Comparison of ENCODE assay signal across 9 mouse cellular contexts in the genomic region with DNA sequence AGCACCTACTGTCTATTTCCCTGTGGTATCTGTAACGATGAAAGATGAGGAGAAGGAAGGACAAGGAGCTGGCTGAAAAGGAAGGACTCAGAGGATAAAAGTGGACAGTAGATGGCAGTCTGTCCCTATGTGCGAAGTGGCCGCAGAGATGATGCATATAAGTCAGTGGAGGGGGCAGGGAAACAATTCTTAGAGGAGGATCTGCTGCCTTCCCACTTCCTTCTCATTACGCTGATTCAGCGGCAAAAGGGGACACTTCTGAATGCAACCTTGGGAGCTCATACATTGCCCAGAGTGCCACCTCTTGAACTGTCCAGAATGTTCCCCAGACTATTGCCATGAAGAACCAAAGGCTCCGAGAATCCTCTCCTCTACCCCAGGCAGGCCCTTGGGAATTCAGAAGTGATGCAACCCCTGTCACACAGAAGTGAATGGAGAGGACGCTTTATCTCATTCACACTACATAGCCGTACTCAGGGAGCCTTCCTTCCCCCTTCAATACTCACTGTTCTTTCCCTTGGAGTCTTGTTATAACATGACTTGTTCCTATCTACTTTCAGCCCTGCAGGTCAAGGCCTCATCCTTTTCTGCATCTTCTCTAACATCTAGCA. TPM values are rescaled to one million over a fixed set of nuclear protein-coding genes. Genes with fewer than 3 reads are reported as not detected.
DNase-seq lines count a peak whose midpoint lies in the region; ATAC-seq and TF ChIP-seq lines count a peak whose summit lies in the region.
"Had no signal": no experiment of that assay in that cellular context is flagged by ENCODE, and none has a peak within 500 bp of the region (broad histone marks: within the 10 kb centered on the region; RNA-seq: fewer than 3 reads in every experiment).

No protein-coding gene starts in this region.

- peak; percentile 86 for TF ChIP-seq CTCF in intestine, postnatal 0 days (IDR thresholded peaks at IDR 0.05; ENCODE audit: low read depth)

- H3K9ac ChIP-seq in intestine, postnatal 0 days (ENCODE audit: low read depth, low read length) = no peak overlapping the region
- H3K9ac ChIP-seq: neural tube, embryonic 13.5 days had no signal

- 29% methylated on average over 8 of the region's 8 CpGs for WGBS in intestine, postnatal 0 days

- H3K9me3 ChIP-seq in intestine, postnatal 0 days (ENCODE audit: control insufficient read depth) = no peaks in the 10 kb centered on the region

- no peaks in the 10 kb centered on the region for H3K36me3 ChIP-seq in intestine, postnatal 0 days (ENCODE audit: control insufficient read depth, insufficient read depth)
- H3K36me3 ChIP-seq: neural tube, embryonic 13.5 days had no signal

- ATAC-seq in intestine, postnatal 0 days = no peak

- H3K4me1 ChIP-seq in intestine, postnatal 0 days (replicated peaks; ENCODE audit: control insufficient read depth, insufficient read depth, low read length) = no peaks in the 10 kb centered on the region
- H3K4me1 ChIP-seq: neural tube, embryonic 13.5 days had no signal

- no peaks in the 10 kb centered on the region for H3K27me3 ChIP-seq in intestine, postnatal 0 days (replicated peaks; ENCODE audit: control insufficient read depth, insufficient read depth, low read length)
- H3K27me3 ChIP-seq: neural tube, embryonic 13.5 days had no signal

- H3K4me3 ChIP-seq in intestine, postnatal 0 days (ENCODE audit: low read depth, low read length) = no peak overlapping the region
- H3K4me3 ChIP-seq: neural tube, embryonic 13.5 days had no signal

- no peak overlapping the region for H3K27ac ChIP-seq in intestine, postnatal 0 days (ENCODE audit: low read depth, low read length)
- H3K27ac ChIP-seq: neural tube, embryonic 13.5 days had no signal

- DNase-seq in adrenal gland, adult (ENCODE audit: inconsistent age in 2 of 2, low spot score in 1 of 2) = peak; percentile 32 to 83
- no peak for DNase-seq in adrenal gland, postnatal 25 days
- DNase-seq in right cerebral cortex, adult 18-20 months = peak; percentile 35
- no peak for DNase-seq in right cerebral cortex, postnatal 14 days
- DNase-seq in retina, adult 2 months (ENCODE audit: low read depth, low spot score) = peak; percentile 30
- no peak for DNase-seq in spleen, postnatal 10 days (ENCODE audit: low spot score in 2 of 2)
- DNase-seq in urinary bladder, postnatal 36 days (ENCODE audit: low spot score in 2 of 2) = no peak

- no peak overlapping the region for H3K4me2 ChIP-seq in intestine, postnatal 0 days (replicated peaks; ENCODE audit: low read depth)
- H3K4me2 ChIP-seq: neural tube, embryonic 13.5 days had no signal

RNA-seq across cellular contexts. Expression of gene Ntf3, which starts 12.2 kb away (rescaled TPM):
- total RNA-seq in adrenal gland, postnatal 25 days (2021) = 1.4 and 2.6 TPM in 2 replicates
- 7.2 and 8.1 TPM in 2 replicates for polyA plus RNA-seq in intestine, postnatal 0 days (2015; fragmentation: Nextera tagmentation; extraction: Ambion mirVana)

Comparison
In these comparisons a context has a peak if more than half of its experiments do, and no peak if none do; other contexts are left out.
1. DNase-seq: peak in adrenal gland, adult (2 of 2), right cerebral cortex, adult 18-20 months (single experiment) and retina, adult 2 months (single experiment); none in adrenal gland, postnatal 25 days (single experiment), right cerebral cortex, postnatal 14 days (single experiment), spleen, postnatal 10 days (0 of 2) and urinary bladder, postnatal 36 days (0 of 2).